Mouse (Mus musculus) lung, adult 2 months (tissue): ENCODE data around the gene Fyttd1.

Experiments used
- CTCF ChIP-seq: fragments of 200-500 bp; IDR thresholded peaks from 2 replicates; pipeline ENCODE4 v1.5.1; 2011; ENCODE audit warnings: mild to moderate bottlenecking, low read length, control low read depth; ENCODE audit not compliant: insufficient read depth
- POLR2A ChIP-seq: fragments of 200-500 bp; IDR thresholded peaks from 2 replicates; pipeline ENCODE4 v1.6.1; 2011; ENCODE audit warnings: low read depth, mild to moderate bottlenecking, control low read depth, low read length, borderline replicate concordance; ENCODE audit errors: extremely low read depth

GRCm38 (mm10) chr16:32906186-32906585, 28.9 kb downstream of the Fyttd1 start:
- TF ChIP-seq CTCF (no peak), POLR2A (no peak)
